Comparison of ENCODE assay signal across 8 mouse cellular contexts in the genomic region with DNA sequence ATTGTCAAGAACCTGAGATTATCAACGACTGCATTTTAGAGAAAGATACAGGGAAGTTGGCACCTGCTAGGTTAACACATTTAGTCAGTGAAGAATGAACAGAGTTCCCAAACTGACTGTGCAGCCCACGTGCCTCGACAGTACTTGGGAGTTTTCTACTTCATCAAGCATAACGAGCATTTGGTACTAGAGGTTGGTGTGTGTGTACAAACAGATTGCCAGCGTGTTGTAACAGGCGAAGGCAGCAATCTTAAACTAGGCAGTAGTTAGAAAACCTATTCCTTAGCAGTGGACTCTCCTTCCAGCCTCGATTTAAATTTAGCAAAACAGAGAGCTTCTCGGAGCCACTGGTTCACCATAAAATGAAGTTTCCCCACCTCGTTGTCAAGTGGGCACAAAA. TPM values are rescaled to one million over a fixed set of nuclear protein-coding genes. Genes with fewer than 3 reads are reported as not detected.
A peak's percentile ranks its signal among the peaks of the same experiment; 100 is the strongest.
DNase-seq lines count a peak whose midpoint lies in the region; ATAC-seq and TF ChIP-seq lines count a peak whose summit lies in the region.

No protein-coding gene starts in this region.

- no peak for ATAC-seq in heart, embryonic 12.5 days (ENCODE audit: insufficient number of reproducible peaks, low FRiP score)
- no peak for ATAC-seq in embryonic facial prominence, embryonic 12.5 days (ENCODE audit: insufficient number of reproducible peaks, insufficient read depth, low FRiP score, low TSS enrichment)
- no peak for ATAC-seq in lung, postnatal 0 days
- ATAC-seq in frontal cortex, adult (ENCODE audit: low TSS enrichment), result no peak

- DNase-seq in heart, adult 8-10 months (ENCODE audit: low spot score), result no peak
- peak; percentile 83 for DNase-seq in kidney, adult 2 months
- peak; percentile 32 for DNase-seq in lung, postnatal 0 days (ENCODE audit: low spot score)
- no peak for DNase-seq in adipocyte (ENCODE audit: low spot score)

- 0 out of 2 replicates have a peak, but pooled peaks cover 4% of the 10 kb centered on the region for H3K4me1 ChIP-seq in heart, embryonic 12.5 days (replicated peaks)
- no peaks in the 10 kb centered on the region for H3K4me1 ChIP-seq in ES-Bruce4 (ENCODE audit: control insufficient read depth, insufficient read depth, low read length)
- H3K4me1 ChIP-seq in embryonic facial prominence, embryonic 12.5 days, result peaks cover 5% of the 10 kb centered on the region; the same call in 1 of the 2 replicates
- H3K4me1 ChIP-seq in kidney, adult 2 months (ENCODE audit: control insufficient read depth, insufficient read depth, low read length), result peaks cover 2% of the 10 kb centered on the region; the same call in 1 of the 2 replicates
- no peaks in the 10 kb centered on the region for H3K4me1 ChIP-seq in lung, postnatal 0 days (ENCODE audit: insufficient read depth, low read depth, low read length)

- TF ChIP-seq EP300 in ES-Bruce4 (IDR thresholded peaks at IDR 0.05; ENCODE audit: insufficient read depth, low read depth, low read length), result no peak
- TF ChIP-seq EP300 in lung, postnatal 0 days (IDR thresholded peaks at IDR 0.05), result no peak

- no peak for TF ChIP-seq POLR2A in ES-Bruce4 (IDR thresholded peaks at IDR 0.05; ENCODE audit: insufficient read depth, low read length)
- no peak for TF ChIP-seq POLR2A in kidney, adult 2 months (IDR thresholded peaks at IDR 0.05; ENCODE audit: low read depth, low read length)

- H3K36me3 ChIP-seq in heart, embryonic 12.5 days, result peaks cover 10% of the 10 kb centered on the region; the same call in 1 of the 2 replicates
- no peaks in the 10 kb centered on the region for H3K36me3 ChIP-seq in ES-Bruce4 (ENCODE audit: control insufficient read depth, insufficient read depth, low read length, poor library complexity, severe bottlenecking)
- H3K36me3 ChIP-seq in embryonic facial prominence, embryonic 12.5 days, result no peaks in the 10 kb centered on the region
- no peaks in the 10 kb centered on the region; the same call in 1 of the 2 replicates for H3K36me3 ChIP-seq in kidney, adult 2 months (ENCODE audit: control insufficient read depth, insufficient read depth, low read length)
- no peaks in the 10 kb centered on the region for H3K36me3 ChIP-seq in lung, postnatal 0 days (ENCODE audit: insufficient read depth, low read length)

- peak overlapping the region; percentile 75 for H3K9ac ChIP-seq in heart, embryonic 12.5 days
- peak overlapping the region; percentile 61 for H3K9ac ChIP-seq in ES-Bruce4 (ENCODE audit: low read depth, poor library complexity, severe bottlenecking)
- peak overlapping the region; percentile 65 for H3K9ac ChIP-seq in embryonic facial prominence, embryonic 12.5 days
- peak overlapping the region; percentile 65 for H3K9ac ChIP-seq in lung, postnatal 0 days (replicated peaks; ENCODE audit: low read depth)

- peak overlapping the region; percentile 78 for H3K4me2 ChIP-seq in heart, embryonic 12.5 days
- H3K4me2 ChIP-seq in embryonic facial prominence, embryonic 12.5 days (replicated peaks), result peak overlapping the region; percentile 67
- peak overlapping the region; percentile 72 for H3K4me2 ChIP-seq in lung, postnatal 0 days (replicated peaks; ENCODE audit: low read depth, low read length)

- no peaks in the 10 kb centered on the region for H3K9me3 ChIP-seq in heart, embryonic 12.5 days (replicated peaks)
- H3K9me3 ChIP-seq in ES-Bruce4 (replicated peaks; ENCODE audit: control insufficient read depth, insufficient read depth, low read length, poor library complexity, severe bottlenecking), result no peaks in the 10 kb centered on the region
- no peaks in the 10 kb centered on the region for H3K9me3 ChIP-seq in embryonic facial prominence, embryonic 12.5 days
- H3K9me3 ChIP-seq in lung, postnatal 0 days (ENCODE audit: low read length), result no peaks in the 10 kb centered on the region

- TF ChIP-seq CTCF in ES-Bruce4 (IDR thresholded peaks at IDR 0.05; ENCODE audit: low read depth, low read length), result no peak
- TF ChIP-seq CTCF in kidney, adult 2 months (conservative IDR thresholded peaks at IDR 0.05; ENCODE audit: insufficient read depth, insufficient read length, low read depth, low read length), result no peak
- no peak for TF ChIP-seq CTCF in lung, postnatal 0 days (IDR thresholded peaks at IDR 0.05)

- peak overlapping the region; percentile 58 for H3K4me3 ChIP-seq in heart, embryonic 12.5 days
- H3K4me3 ChIP-seq in ES-Bruce4 (ENCODE audit: low read depth, low read length), result no peak overlapping the region; the same call in 1 of the 2 replicates
- H3K4me3 ChIP-seq in embryonic facial prominence, embryonic 12.5 days, result peak overlapping the region; percentile 57
- H3K4me3 ChIP-seq in kidney, adult 2 months (ENCODE audit: insufficient read depth, low read depth, low read length), result peak overlapping the region; percentile 89
- H3K4me3 ChIP-seq in lung, postnatal 0 days (ENCODE audit: low read depth, low read length), result peak overlapping the region; percentile 72

- H3K27ac ChIP-seq in heart, embryonic 12.5 days (ENCODE audit: poor library complexity, severe bottlenecking), result peak overlapping the region; percentile 96
- no peak overlapping the region for H3K27ac ChIP-seq in ES-Bruce4 (ENCODE audit: insufficient read depth, low read length)
- H3K27ac ChIP-seq in embryonic facial prominence, embryonic 12.5 days, result peak overlapping the region; percentile 98
- H3K27ac ChIP-seq in kidney, adult 2 months (ENCODE audit: insufficient read depth, low read depth, low read length), result peak overlapping the region; percentile 99
- peak overlapping the region; percentile 93 for H3K27ac ChIP-seq in lung, postnatal 0 days (ENCODE audit: low read length)

- 45% methylated on average over 9 of the region's 9 CpGs for WGBS in heart, embryonic 12.5 days
- 54% methylated on average over 9 of the region's 9 CpGs for WGBS in embryonic facial prominence, embryonic 12.5 days
- WGBS in kidney, adult 2 months, result 13% methylated on average over 9 of the region's 9 CpGs
- WGBS in lung, postnatal 0 days, result 28% methylated on average over 9 of the region's 9 CpGs

- no peaks in the 10 kb centered on the region for H3K27me3 ChIP-seq in heart, embryonic 12.5 days (replicated peaks)
- no peaks in the 10 kb centered on the region for H3K27me3 ChIP-seq in ES-Bruce4 (ENCODE audit: control insufficient read depth, insufficient read depth, low read length, poor library complexity, severe bottlenecking)
- H3K27me3 ChIP-seq in embryonic facial prominence, embryonic 12.5 days, result no peaks in the 10 kb centered on the region
- no peaks in the 10 kb centered on the region for H3K27me3 ChIP-seq in kidney, adult 2 months (replicated peaks; ENCODE audit: control insufficient read depth, insufficient read depth, low read length)
- no peaks in the 10 kb centered on the region for H3K27me3 ChIP-seq in lung, postnatal 0 days (replicated peaks; ENCODE audit: insufficient read depth, low read length)

RNA-seq across cellular contexts. Expression of a gene that starts 38.7 kb away (rescaled TPM):
- 852 and 867 TPM in 2 replicates for polyA plus RNA-seq in heart, embryonic 12.5 days (2016; fragmentation: Nextera tagmentation; extraction: Ambion mirVana)
- 1,000 to 10,000 TPM in 3 of 4 experiments, 100 to 1,000 TPM in 1; 989 to 1,111 (median 1,090) TPM for total RNA-seq in heart, adult 8-10 months (2022)
- polyA plus RNA-seq in ES-Bruce4 (2011; ENCODE audit: insufficient read depth, insufficient read length, low read depth, missing spikeins), result 1,039 and 1,156 TPM in 2 replicates
- 989 and 1,084 TPM in 2 replicates for polyA plus RNA-seq in embryonic facial prominence, embryonic 12.5 days (2016; fragmentation: Nextera tagmentation; extraction: Ambion mirVana)
- 124 and 161 TPM in 2 replicates for polyA plus RNA-seq in kidney, adult 2 months (2012; rRNA removed)
- polyA plus RNA-seq in lung, postnatal 0 days (2015; fragmentation: Nextera tagmentation; extraction: Ambion mirVana), result 325 and 363 TPM in 2 replicates

Comparison
In these comparisons a context has a peak if more than half of its experiments do, and no peak if none do; other contexts are left out.
1. DNase-seq: peak in kidney, adult 2 months (single experiment) and lung, postnatal 0 days (single experiment); none in heart, adult 8-10 months (single experiment) and adipocyte (single experiment).
2. Peak in every context shown above with its lines, with median percentiles within 50 percentile points of each other: H3K4me2 ChIP-seq and H3K9ac ChIP-seq.